Mouse (Mus musculus): ENCODE results near the gene St6gal1. TPM values are rescaled to one million over a fixed set of nuclear protein-coding genes. Genes with fewer than 3 reads are reported as not detected.

The St6gal1 gene
- polyA plus RNA-seq, 1 experiment from 2014 or later: 17.5 TPM

GRCm38 (mm10) chr16:23191560-23192242 lies 32.8 kb upstream of the St6gal1 start:
- no peak for DNase-seq (ENCODE audit: low spot score)
- H3K27ac ChIP-seq (replicated peaks): no peak overlapping the region
- H3K4me1 ChIP-seq: no peaks in the 10 kb centered on the region
- H3K9me3 ChIP-seq (replicated peaks): 0 out of 2 replicates have a peak, but pooled peaks cover 2% of the 10 kb centered on the region
- no peaks in the 10 kb centered on the region for H3K36me3 ChIP-seq
- 89% methylated on average over 9 of the region's 9 CpGs for WGBS
- H3K27me3 ChIP-seq (ENCODE audit: low read depth, poor library complexity, severe bottlenecking): no peaks in the 10 kb centered on the region
- H3K4me3 ChIP-seq: no peak overlapping the region

- DNase-seq (ENCODE audit: low spot score): no peak
- H3K36me3 ChIP-seq: no peaks in the 10 kb centered on the region
- no peak overlapping the region for H3K4me3 ChIP-seq
- no peak overlapping the region for H3K27ac ChIP-seq (replicated peaks)
- no peaks in the 10 kb centered on the region for H3K27me3 ChIP-seq (ENCODE audit: low read depth, poor library complexity, severe bottlenecking)
- H3K4me1 ChIP-seq: no peaks in the 10 kb centered on the region
- WGBS: 87% methylated on average over 7 of the region's 7 CpGs
- no peaks in the 10 kb centered on the region for H3K9me3 ChIP-seq (replicated peaks)
Observed at GRCm38 (mm10) chr16:23195618-23196017, 28.9 kb upstream of the St6gal1 start.

GRCm38 (mm10) chr16:23196296-23196695 lies 28.2 kb upstream of the St6gal1 start:
- Histone ChIP-seq H3K27ac (replicated peaks) (no peak overlapping the region), H3K4me3 (no peak overlapping the region), H3K9me3 (replicated peaks) (no peaks in the 10 kb centered on the region), H3K27me3 (ENCODE audit: low read depth, poor library complexity, severe bottlenecking) (no peaks in the 10 kb centered on the region), H3K36me3 (no peaks in the 10 kb centered on the region), H3K4me1 (no peaks in the 10 kb centered on the region)
- no peak for DNase-seq (ENCODE audit: low spot score)

- no peak for DNase-seq (ENCODE audit: low spot score)
- no peak overlapping the region for H3K4me3 ChIP-seq
- WGBS: 94% methylated on average over 6 of the region's 6 CpGs
Observed at GRCm38 (mm10) chr16:23196791-23197190, 27.7 kb upstream of the St6gal1 start.

GRCm38 (mm10) chr16:23201498-23201897 lies 23.0 kb upstream of the St6gal1 start:
- H3K27me3 ChIP-seq (ENCODE audit: low read depth, poor library complexity, severe bottlenecking): no peaks in the 10 kb centered on the region
- no peak overlapping the region for H3K4me3 ChIP-seq
- no peaks in the 10 kb centered on the region for H3K9me3 ChIP-seq (replicated peaks)
- DNase-seq (ENCODE audit: low spot score): no peak
- H3K36me3 ChIP-seq: no peaks in the 10 kb centered on the region
- H3K27ac ChIP-seq (replicated peaks): no peak overlapping the region
- no peaks in the 10 kb centered on the region for H3K4me1 ChIP-seq

More at GRCm38 (mm10) chr16:23196791-23197190, 27.7 kb upstream of the St6gal1 start:
- Histone ChIP-seq H3K9me3 (replicated peaks) (no peaks in the 10 kb centered on the region), H3K4me1 (no peaks in the 10 kb centered on the region), H3K27me3 (ENCODE audit: low read depth, poor library complexity, severe bottlenecking) (no peaks in the 10 kb centered on the region), H3K27ac (replicated peaks) (no peak overlapping the region), H3K36me3 (no peaks in the 10 kb centered on the region)

GRCm38 (mm10) chr16:23214314-23214713 lies 10.2 kb upstream of the St6gal1 start:
- H3K4me3 ChIP-seq: no peak overlapping the region
- H3K9me3 ChIP-seq (replicated peaks): no peaks in the 10 kb centered on the region
- H3K36me3 ChIP-seq: no peaks in the 10 kb centered on the region
- H3K27ac ChIP-seq (replicated peaks): no peak overlapping the region
- 85% methylated on average over 7 of the region's 7 CpGs for WGBS
- no peaks in the 10 kb centered on the region for H3K4me1 ChIP-seq
- no peak for DNase-seq (ENCODE audit: low spot score)
- no peaks in the 10 kb centered on the region for H3K27me3 ChIP-seq (ENCODE audit: low read depth, poor library complexity, severe bottlenecking)

GRCm38 (mm10) chr16:23215241-23215900 lies 9.2 kb upstream of the St6gal1 start:
- Histone ChIP-seq H3K4me1 (no peaks in the 10 kb centered on the region), H3K27me3 (ENCODE audit: low read depth, poor library complexity, severe bottlenecking) (no peaks in the 10 kb centered on the region), H3K9me3 (replicated peaks) (no peaks in the 10 kb centered on the region), H3K4me3 (no peak overlapping the region), H3K27ac (replicated peaks) (no peak overlapping the region), H3K36me3 (no peaks in the 10 kb centered on the region)
- WGBS: 93% methylated on average over 5 of the region's 5 CpGs
- DNase-seq (ENCODE audit: low spot score): no peak

- no peak overlapping the region for H3K4me3 ChIP-seq
- no peaks in the 10 kb centered on the region for H3K4me1 ChIP-seq
- no peak overlapping the region for H3K27ac ChIP-seq (replicated peaks)
- no peak for DNase-seq (ENCODE audit: low spot score)
- no peaks in the 10 kb centered on the region for H3K36me3 ChIP-seq
- H3K9me3 ChIP-seq (replicated peaks): no peaks in the 10 kb centered on the region
- H3K27me3 ChIP-seq (ENCODE audit: low read depth, poor library complexity, severe bottlenecking): no peaks in the 10 kb centered on the region
- 86% methylated on average over 9 of the region's 9 CpGs for WGBS
Observed at GRCm38 (mm10) chr16:23216366-23216765, 8.2 kb upstream of the St6gal1 start.

- 74% methylated on average over 7 of the region's 7 CpGs for whole genome bisulfite sequencing
- Histone ChIP-seq H3K27me3 (ENCODE audit: low read depth, poor library complexity, severe bottlenecking) (peaks cover 3% of the 10 kb centered on the region), H3K4me3 (no peak overlapping the region), H3K9me3 (replicated peaks) (no peaks in the 10 kb centered on the region), H3K4me1 (no peaks in the 10 kb centered on the region), H3K27ac (replicated peaks) (no peak overlapping the region), H3K36me3 (no peaks in the 10 kb centered on the region)
- no peak for DNase-seq (ENCODE audit: low spot score)
Observed at GRCm38 (mm10) chr16:23218313-23218712, 6.2 kb upstream of the St6gal1 start.

GRCm38 (mm10) chr16:23223166-23223870 lies 1.2 kb upstream of the St6gal1 start:
- no peak for DNase-seq (ENCODE audit: low spot score)
- H3K4me3 ChIP-seq: no peak overlapping the region
- no peaks in the 10 kb centered on the region for H3K9me3 ChIP-seq (replicated peaks)
- peaks cover 37% of the 10 kb centered on the region for H3K4me1 ChIP-seq
- no peak overlapping the region for H3K27ac ChIP-seq (replicated peaks)
- 77% methylated on average over 12 of the region's 12 CpGs for WGBS
- peaks cover 18% of the 10 kb centered on the region for H3K27me3 ChIP-seq (ENCODE audit: low read depth, poor library complexity, severe bottlenecking)
- H3K36me3 ChIP-seq: no peaks in the 10 kb centered on the region

GRCm38 (mm10) chr16:23223871-23224469 lies 570 bp upstream of the St6gal1 start:
- 36% methylated on average over 12 of the region's 12 CpGs for WGBS
- Histone ChIP-seq H3K27ac (replicated peaks) (no peak overlapping the region), H3K36me3 (no peaks in the 10 kb centered on the region), H3K27me3 (ENCODE audit: low read depth, poor library complexity, severe bottlenecking) (peaks cover 18% of the 10 kb centered on the region), H3K9me3 (replicated peaks) (no peaks in the 10 kb centered on the region), H3K4me1 (peaks cover 43% of the 10 kb centered on the region), H3K4me3 (peak overlapping the region; percentile 83)
- DNase-seq (ENCODE audit: low spot score): peak; percentile 20

- no peaks in the 10 kb centered on the region for H3K36me3 ChIP-seq
- H3K27ac ChIP-seq (replicated peaks): peak overlapping the region; percentile 97
- DNase-seq (ENCODE audit: low spot score): peak; percentile 75
- peak overlapping the region; percentile 83 for H3K4me3 ChIP-seq
- peaks cover 46% of the 10 kb centered on the region for H3K4me1 ChIP-seq
- peaks cover 18% of the 10 kb centered on the region for H3K27me3 ChIP-seq (ENCODE audit: low read depth, poor library complexity, severe bottlenecking)
- under 1% methylated on average over 46 of the region's 46 CpGs for WGBS
- H3K9me3 ChIP-seq (replicated peaks): no peaks in the 10 kb centered on the region
Observed at GRCm38 (mm10) chr16:23225069-23225721, 655 bp downstream of the St6gal1 start.

Data from midbrain, embryonic 10.5 days (tissue).